Mouse (Mus musculus) midbrain, embryonic 16.5 days (tissue): ENCODE results near the gene Laptm4a. TPM values are rescaled to one million over a fixed set of nuclear protein-coding genes. Genes with fewer than 3 reads are reported as not detected.

Source experiments
- ATAC-seq: fragments of 200-750 bp; cut with Nextera tagmentation; 2 replicates; pipeline ENCODE4 v1.8.0; 2017; ENCODE audit warnings: moderate TSS enrichment
- H3K27ac ChIP-seq: fragments of 300-500 bp; sonication (generic); 2 replicates; pipeline ENCODE4 v1.5.1; 2014; ENCODE audit warnings: mild to moderate bottlenecking, low read length, mixed read lengths
- H3K27me3 ChIP-seq: fragments of 300-500 bp; sonication (generic); 2 replicates; pipeline ENCODE4 v1.6.1; 2014; ENCODE audit warnings: low read depth, low read length, mixed read lengths; ENCODE audit not compliant: control insufficient read depth, insufficient read depth
- H3K36me3 ChIP-seq: fragments of 300-500 bp; sonication (generic); 2 replicates; pipeline ENCODE4 v1.6.1; 2014; ENCODE audit warnings: mild to moderate bottlenecking, low read length, moderate library complexity, mixed read lengths; ENCODE audit not compliant: control insufficient read depth, insufficient read depth
- H3K4me1 ChIP-seq: fragments of 300-500 bp; sonication (generic); 2 replicates; pipeline ENCODE4 v1.6.1; 2014; ENCODE audit warnings: mild to moderate bottlenecking, low read length, mixed read lengths; ENCODE audit not compliant: control insufficient read depth, insufficient read depth
- H3K4me2 ChIP-seq: fragments of 300-500 bp; sonication (generic); 2 replicates; pipeline ENCODE4 v1.6.1; 2014; ENCODE audit warnings: mild to moderate bottlenecking, low read length, mixed read lengths
- H3K4me3 ChIP-seq: fragments of 300-500 bp; sonication (generic); 2 replicates; pipeline ENCODE4 v1.5.1; 2014; ENCODE audit warnings: low read depth, mild to moderate bottlenecking, low read length, moderate library complexity, mixed read lengths
- H3K9ac ChIP-seq: fragments of 300-500 bp; sonication (generic); 2 replicates; pipeline ENCODE4 v1.6.1; 2014; ENCODE audit warnings: low read depth, low read length, mixed read lengths
- H3K9me3 ChIP-seq: fragments of 300-500 bp; sonication (generic); replicated peaks from 2 replicates; pipeline ENCODE4 v1.6.1; 2014; ENCODE audit warnings: mild to moderate bottlenecking, low read length, mixed read lengths; ENCODE audit not compliant: control insufficient read depth, poor library complexity, severe bottlenecking
- WGBS: fragments of 180-500 bp; shearing (Covaris S2); extraction: QIAGEN DNeasy Blood & Tissue Kit; methylation state at CpG from one replicate; pipeline ENCODE4 v1.1.7; 2014; 5-methylcytosine and 5-hydroxymethylcytosine counted together
- polyA plus RNA-seq: library from polyadenylated mRNA; unstranded; fragments of >200 nt; fragmentation: Nextera tagmentation; extraction: Ambion mirVana; gene quantifications from 2 replicates; pipeline ENCODE4 v1.2.1, GENCODE M21; 2015

The Laptm4a gene
- polyA plus RNA-seq, 1 experiment from 2014 or later = 190 TPM

DNA sequence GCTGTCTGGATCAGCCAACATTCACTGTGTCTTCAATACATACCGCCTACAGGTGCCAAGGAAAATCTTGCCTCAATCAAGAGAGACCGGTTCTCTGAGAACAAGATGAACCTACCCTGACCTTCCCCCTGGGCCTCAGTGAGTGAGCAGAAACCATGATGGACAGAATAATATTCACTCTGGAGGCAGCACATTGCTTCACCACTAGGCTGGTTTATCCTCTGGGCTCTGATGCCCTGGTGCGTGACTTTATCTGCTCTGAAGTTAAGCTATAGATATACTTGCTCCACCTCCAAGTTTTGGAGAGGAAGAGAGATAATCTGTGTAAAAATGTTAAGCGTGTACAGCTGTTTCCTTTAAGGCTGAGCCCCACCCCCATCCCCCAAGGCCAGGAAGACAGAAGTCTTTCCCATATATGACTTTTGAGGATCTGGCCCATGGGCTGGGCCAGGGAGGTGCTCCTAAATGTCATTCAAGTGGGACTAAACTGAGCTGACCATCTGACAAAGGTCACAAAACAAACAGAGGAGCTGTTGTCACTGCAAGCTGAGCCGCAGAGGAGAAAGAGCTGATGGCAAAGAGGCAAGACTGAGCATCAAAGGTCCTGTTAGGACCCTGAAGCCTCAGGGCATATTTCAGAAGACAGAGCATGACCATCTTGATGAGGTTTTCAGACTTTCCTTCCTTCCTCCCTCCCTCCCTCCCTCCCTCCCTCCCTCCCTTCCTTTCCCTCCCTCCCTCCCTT is 20.4 kb upstream of the Laptm4a start:
- no peak for ATAC-seq
- Histone ChIP-seq H3K9me3 (no peaks in the 10 kb centered on the region), H3K36me3 (no peaks in the 10 kb centered on the region), H3K4me1 (no peaks in the 10 kb centered on the region), H3K4me2 (no peak overlapping the region), H3K9ac (no peak overlapping the region), H3K4me3 (no peak overlapping the region), H3K27ac (no peak overlapping the region), H3K27me3 (no peaks in the 10 kb centered on the region)
- 56% methylated on average over 5 of the region's 5 CpGs for WGBS

DNA sequence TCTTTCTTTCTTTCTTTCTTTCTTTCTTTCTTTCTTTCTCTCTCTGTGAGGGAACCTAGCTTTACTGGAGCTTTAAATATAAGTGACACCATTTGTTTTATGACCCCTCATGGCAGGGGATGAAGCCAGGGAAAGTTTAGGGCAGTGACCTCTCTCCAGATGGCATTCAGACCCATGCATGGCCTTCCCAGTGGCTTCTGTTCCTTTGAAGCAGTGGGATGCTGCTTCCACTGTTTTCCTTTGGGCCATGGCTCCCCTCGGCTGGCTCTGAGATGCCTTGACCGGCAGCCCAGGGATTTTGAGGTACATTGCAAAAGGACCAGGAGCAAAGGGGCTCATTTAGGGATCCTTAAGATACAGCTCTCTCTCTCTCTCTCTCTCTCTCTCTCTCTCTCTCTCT is 19.5 kb upstream of the Laptm4a start:
- WGBS = 33% methylated on average over 2 of the region's 2 CpGs
- no peak for ATAC-seq
- H3K27ac ChIP-seq = no peak overlapping the region

DNA sequence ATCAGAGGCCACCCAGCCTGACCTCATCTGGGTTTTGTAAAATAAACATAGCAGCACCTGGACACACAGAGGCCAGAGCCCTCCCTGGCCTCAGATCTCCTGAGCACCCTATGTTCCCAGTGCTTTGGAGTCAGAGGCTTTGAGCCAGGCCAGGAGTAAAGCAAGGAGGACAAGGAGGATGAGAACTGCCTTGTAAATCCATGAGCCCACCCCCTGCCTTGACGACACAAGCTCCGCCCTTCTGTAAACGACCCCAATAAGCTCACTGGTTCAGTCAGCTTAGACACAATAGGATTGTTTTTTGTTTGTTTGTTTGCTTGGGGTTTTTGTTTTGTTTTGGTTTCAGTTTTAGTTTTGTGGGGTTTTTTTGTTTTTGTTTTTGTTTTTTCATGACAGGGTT is 19.0 kb upstream of the Laptm4a start:
- no peak for ATAC-seq

More for the DNA sequence above, 19.5 kb upstream of the Laptm4a start:
- Histone ChIP-seq H3K27me3 (no peaks in the 10 kb centered on the region), H3K4me1 (no peaks in the 10 kb centered on the region), H3K9ac (no peak overlapping the region), H3K4me3 (no peak overlapping the region), H3K9me3 (no peaks in the 10 kb centered on the region), H3K36me3 (no peaks in the 10 kb centered on the region), H3K4me2 (no peak overlapping the region)

GRCm38 (mm10) chr12:8912860-8913685 is 8.4 kb upstream of the Laptm4a start:
- 6% methylated on average over 16 of the region's 16 CpGs for WGBS
- Histone ChIP-seq H3K4me2 (0 out of 2 replicates have a peak overlapping the region, but pooled peaks have one; percentile 4), H3K27me3 (no peaks in the 10 kb centered on the region), H3K4me3 (no peak overlapping the region), H3K9me3 (no peaks in the 10 kb centered on the region), H3K9ac (peak overlapping the region; percentile 32), H3K36me3 (no peaks in the 10 kb centered on the region), H3K4me1 (peaks cover 6% of the 10 kb centered on the region; the same call in 1 of the 2 replicates), H3K27ac (no peak overlapping the region)
- ATAC-seq = peak; percentile 71

More for the DNA sequence above, 19.0 kb upstream of the Laptm4a start:
- Histone ChIP-seq H3K9ac (no peak overlapping the region), H3K27me3 (no peaks in the 10 kb centered on the region), H3K9me3 (no peaks in the 10 kb centered on the region), H3K36me3 (no peaks in the 10 kb centered on the region), H3K27ac (no peak overlapping the region), H3K4me1 (no peaks in the 10 kb centered on the region), H3K4me2 (no peak overlapping the region), H3K4me3 (no peak overlapping the region)
- 35% methylated on average over 3 of the region's 3 CpGs for WGBS

GRCm38 (mm10) chr12:8913701-8914340 is 7.6 kb upstream of the Laptm4a start:
- H3K27ac ChIP-seq = no peak overlapping the region
- no peak overlapping the region for H3K4me2 ChIP-seq
- no peak overlapping the region for H3K4me3 ChIP-seq
- WGBS = 74% methylated on average over 9 of the region's 9 CpGs
- H3K9me3 ChIP-seq = no peaks in the 10 kb centered on the region
- H3K36me3 ChIP-seq = no peaks in the 10 kb centered on the region
- no peak for ATAC-seq
- peaks cover 6% of the 10 kb centered on the region; the same call in 1 of the 2 replicates for H3K4me1 ChIP-seq
- no peak overlapping the region for H3K9ac ChIP-seq
- no peaks in the 10 kb centered on the region for H3K27me3 ChIP-seq

DNA sequence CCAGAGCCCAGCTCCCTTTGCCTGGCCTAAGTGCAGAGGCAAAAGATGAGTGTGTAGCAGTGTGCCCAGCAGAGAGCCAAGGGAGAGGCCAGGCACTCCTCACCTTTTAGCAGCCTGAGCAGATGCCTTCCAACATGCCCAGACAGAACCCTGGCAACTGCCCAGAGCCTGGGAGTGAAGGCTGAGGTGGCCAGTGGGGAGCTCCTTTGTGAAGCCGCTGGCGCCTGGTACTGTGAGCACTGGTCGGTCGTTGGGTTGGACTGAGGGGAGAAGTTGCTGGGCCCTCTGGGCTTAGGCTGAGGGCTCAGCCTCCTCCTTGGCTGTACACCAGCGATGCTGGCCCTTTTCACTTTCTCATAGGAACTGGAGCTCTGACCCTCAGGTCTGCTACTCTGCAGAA is 5.1 kb upstream of the Laptm4a start:
- Histone ChIP-seq H3K27ac (peak overlapping the region; percentile 50; the same call in 1 of the 2 replicates), H3K4me3 (no peak overlapping the region), H3K9me3 (no peaks in the 10 kb centered on the region), H3K4me1 (peaks cover 10% of the 10 kb centered on the region), H3K36me3 (no peaks in the 10 kb centered on the region), H3K4me2 (no peak overlapping the region), H3K27me3 (no peaks in the 10 kb centered on the region), H3K9ac (peak overlapping the region; percentile 20; the same call in 1 of the 2 replicates)
- WGBS = 32% methylated on average over 5 of the region's 5 CpGs
- ATAC-seq = peak; percentile 34

DNA sequence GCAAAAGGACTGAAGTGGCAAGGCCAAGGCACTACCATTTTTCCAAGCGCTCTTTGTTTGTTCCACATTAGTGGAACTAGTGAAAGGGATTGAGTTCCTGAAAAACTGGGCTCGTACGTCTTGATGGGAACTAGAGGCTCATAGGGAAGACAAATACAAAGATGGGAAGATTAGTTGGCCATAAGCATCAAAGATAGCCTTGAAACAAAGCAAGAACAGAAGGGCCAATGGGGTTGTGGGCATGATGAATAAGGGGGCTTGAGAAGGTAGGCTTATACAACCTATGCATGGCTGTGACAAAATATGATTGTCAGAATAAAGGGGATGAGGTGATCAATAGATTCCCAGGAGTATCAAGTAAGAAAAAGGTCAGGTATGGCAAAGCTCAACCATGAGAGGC is 2.2 kb upstream of the Laptm4a start:
- no peaks in the 10 kb centered on the region for H3K36me3 ChIP-seq
- H3K27ac ChIP-seq = no peak overlapping the region
- H3K4me1 ChIP-seq = peaks cover 21% of the 10 kb centered on the region
- WGBS = 94% methylated on average over 3 of the region's 3 CpGs
- no peak for ATAC-seq
- no peak overlapping the region for H3K4me2 ChIP-seq
- no peak overlapping the region for H3K4me3 ChIP-seq
- no peaks in the 10 kb centered on the region for H3K9me3 ChIP-seq
- H3K27me3 ChIP-seq = no peaks in the 10 kb centered on the region
- H3K9ac ChIP-seq = no peak overlapping the region

DNA sequence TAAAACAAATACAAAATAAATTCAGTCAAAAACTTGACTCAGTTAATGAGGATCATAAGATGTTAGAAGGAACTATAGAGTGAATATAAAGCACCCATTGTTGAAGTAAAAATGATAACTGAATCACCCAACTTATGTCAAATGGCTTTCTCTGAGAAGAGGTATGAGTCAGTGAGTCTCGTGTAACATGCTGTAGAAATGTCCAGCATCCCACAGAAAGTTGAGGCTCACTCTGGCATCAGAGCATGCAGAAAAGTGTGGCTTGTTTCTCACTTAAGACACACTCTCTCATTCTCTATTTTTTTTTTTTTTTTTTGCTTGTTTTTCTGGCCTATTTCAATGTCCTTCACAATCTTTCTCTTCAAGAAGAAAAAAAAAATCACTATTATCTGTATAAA is 469 bp upstream of the Laptm4a start:
- H3K9ac ChIP-seq = peak overlapping the region; percentile 63
- no peaks in the 10 kb centered on the region for H3K27me3 ChIP-seq
- no peaks in the 10 kb centered on the region for H3K36me3 ChIP-seq
- no peaks in the 10 kb centered on the region for H3K9me3 ChIP-seq
- WGBS = 32% methylated on average over 1 of the region's 1 CpGs
- no peak for ATAC-seq
- peak overlapping the region; percentile 64 for H3K4me2 ChIP-seq
- H3K27ac ChIP-seq = peak overlapping the region; percentile 79
- H3K4me1 ChIP-seq = peaks cover 27% of the 10 kb centered on the region
- H3K4me3 ChIP-seq = peak overlapping the region; percentile 82
